14 mouse cellular contexts compared by ENCODE assay signal in the genomic region with DNA sequence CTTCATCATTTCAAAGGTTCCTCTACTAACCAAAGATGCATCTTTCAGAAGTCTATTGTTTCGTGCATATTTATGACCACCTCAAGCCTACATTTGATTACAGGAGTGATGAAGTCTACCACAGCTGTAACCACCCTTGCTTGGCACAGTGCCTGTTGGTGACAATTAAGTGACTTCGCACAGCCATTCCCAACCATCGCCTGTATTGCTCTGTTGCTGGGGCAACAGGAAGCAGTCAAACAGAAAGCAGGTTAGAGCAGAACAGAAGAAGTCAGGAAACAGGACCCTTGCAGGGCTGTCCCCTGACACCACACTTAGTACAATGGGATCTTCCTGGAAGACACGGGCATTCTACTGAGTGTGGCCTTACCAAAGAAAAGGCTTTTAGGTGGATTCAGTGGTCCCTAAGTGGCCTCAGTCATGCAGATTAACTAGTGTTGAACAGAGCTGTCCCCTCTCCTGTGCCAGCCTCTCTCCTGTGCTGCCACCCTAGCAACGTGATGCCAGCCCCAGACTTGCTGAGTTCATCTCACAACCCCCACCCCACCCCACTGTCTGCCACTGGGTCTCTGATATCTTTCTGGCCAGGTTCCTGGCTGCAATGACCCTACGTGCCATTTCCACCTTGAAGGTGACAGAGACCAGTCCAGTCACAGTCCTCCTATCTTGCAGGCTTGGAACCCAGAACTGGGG. TPM values are rescaled to one million over a fixed set of nuclear protein-coding genes. Genes with fewer than 3 reads are reported as not detected.
DNase-seq lines count a peak whose midpoint lies in the region; ATAC-seq and TF ChIP-seq lines count a peak whose summit lies in the region.
"Had no signal": no experiment of that assay in that cellular context is flagged by ENCODE, and none has a peak within 500 bp of the region (broad histone marks: within the 10 kb centered on the region; RNA-seq: fewer than 3 reads in every experiment).

No protein-coding gene starts in this region.

- ATAC-seq in hindbrain, embryonic 13.5 days (ENCODE audit: low FRiP score) = 0 out of 2 replicates have a peak, but pooled peaks have one; percentile 19
- ATAC-seq in hindbrain, embryonic 11.5 days (ENCODE audit: low FRiP score) = no peak
- 0 out of 2 replicates have a peak, but pooled peaks have one; percentile 20 for ATAC-seq in hindbrain, embryonic 15.5 days (ENCODE audit: low FRiP score, low read depth)
- no peak for ATAC-seq in cerebellum, adult (ENCODE audit: insufficient number of reproducible peaks, low FRiP score, low TSS enrichment)

- no peak overlapping the region for H3K9ac ChIP-seq in hindbrain, embryonic 13.5 days
- H3K9ac ChIP-seq in hindbrain, embryonic 11.5 days (ENCODE audit: low read depth, low read length) = no peak overlapping the region
- H3K9ac ChIP-seq in hindbrain, embryonic 15.5 days = no peak overlapping the region
- H3K9ac ChIP-seq: liver, embryonic 15.5 days had no signal

- no peak for DNase-seq in hindbrain, embryonic 11.5 days (ENCODE audit: low spot score)
- peak; percentile 71 for DNase-seq in 416B (ENCODE audit: low read depth)
- DNase-seq in urinary bladder, postnatal 10 days (ENCODE audit: low spot score) = no peak
- DNase-seq: cerebellum, adult 9-11 months; kidney, adult 18-20 months; right cerebral cortex, postnatal 14 days; thymus, postnatal 4 days had no signal

- no peak for TF ChIP-seq CTCF in bone marrow, adult 2 months (IDR thresholded peaks at IDR 0.05; ENCODE audit: control insufficient read depth, insufficient read depth, low read length)

- H3K4me2 ChIP-seq in hindbrain, embryonic 13.5 days = no peak overlapping the region
- no peak overlapping the region for H3K4me2 ChIP-seq in hindbrain, embryonic 11.5 days (replicated peaks; ENCODE audit: low read depth, low read length)
- H3K4me2 ChIP-seq in hindbrain, embryonic 15.5 days = no peak overlapping the region
- H3K4me2 ChIP-seq: heart, embryonic 13.5 days; liver, embryonic 15.5 days had no signal

- H3K36me3 ChIP-seq in hindbrain, embryonic 13.5 days = no peaks in the 10 kb centered on the region
- H3K36me3 ChIP-seq in hindbrain, embryonic 11.5 days (ENCODE audit: control insufficient read depth, insufficient read depth, low read length) = no peaks in the 10 kb centered on the region
- H3K36me3 ChIP-seq in hindbrain, embryonic 15.5 days = no peaks in the 10 kb centered on the region
- H3K36me3 ChIP-seq: heart, embryonic 13.5 days; liver, embryonic 15.5 days had no signal

- no peaks in the 10 kb centered on the region for H3K27me3 ChIP-seq in hindbrain, embryonic 13.5 days
- no peaks in the 10 kb centered on the region for H3K27me3 ChIP-seq in hindbrain, embryonic 11.5 days (ENCODE audit: control insufficient read depth, insufficient read depth, low read length)
- no peaks in the 10 kb centered on the region for H3K27me3 ChIP-seq in hindbrain, embryonic 15.5 days
- H3K27me3 ChIP-seq: heart, embryonic 13.5 days; liver, embryonic 15.5 days had no signal

- no peak for TF ChIP-seq POLR2A in bone marrow, adult 2 months (IDR thresholded peaks at IDR 0.05; ENCODE audit: borderline replicate concordance, control insufficient read depth, low read depth, low read length)

- H3K4me3 ChIP-seq in hindbrain, embryonic 13.5 days = no peak overlapping the region
- H3K4me3 ChIP-seq in hindbrain, embryonic 11.5 days (ENCODE audit: low read depth, low read length) = no peak overlapping the region
- no peak overlapping the region for H3K4me3 ChIP-seq in bone marrow, adult 2 months (replicated peaks; ENCODE audit: control insufficient read depth, low read depth, low read length)
- no peak overlapping the region for H3K4me3 ChIP-seq in hindbrain, embryonic 15.5 days
- H3K4me3 ChIP-seq: heart, embryonic 13.5 days; liver, embryonic 15.5 days had no signal

- WGBS in hindbrain, embryonic 13.5 days = 47% methylated on average over 6 of the region's 6 CpGs
- WGBS in hindbrain, embryonic 11.5 days = 60% methylated on average over 6 of the region's 6 CpGs
- WGBS in bone marrow, adult 2 months = 13% methylated on average over 6 of the region's 6 CpGs
- 42% methylated on average over 6 of the region's 6 CpGs for WGBS in hindbrain, embryonic 15.5 days

- H3K27ac ChIP-seq in hindbrain, embryonic 13.5 days = no peak overlapping the region
- no peak overlapping the region for H3K27ac ChIP-seq in hindbrain, embryonic 11.5 days (ENCODE audit: low read depth, low read length)
- H3K27ac ChIP-seq in bone marrow, adult 2 months (ENCODE audit: control insufficient read depth, insufficient read depth, low read depth, low read length, poor library complexity) = peak overlapping the region; percentile 35; the same call in 1 of the 2 replicates
- no peak overlapping the region for H3K27ac ChIP-seq in hindbrain, embryonic 15.5 days (replicated peaks)
- H3K27ac ChIP-seq: heart, embryonic 13.5 days; liver, embryonic 15.5 days had no signal

- H3K9me3 ChIP-seq in hindbrain, embryonic 13.5 days = no peaks in the 10 kb centered on the region
- no peaks in the 10 kb centered on the region for H3K9me3 ChIP-seq in hindbrain, embryonic 11.5 days (ENCODE audit: control insufficient read depth, low read length)
- H3K9me3 ChIP-seq in hindbrain, embryonic 15.5 days = no peaks in the 10 kb centered on the region
- H3K9me3 ChIP-seq: heart, embryonic 13.5 days; liver, embryonic 15.5 days had no signal

- peaks cover 40% of the 10 kb centered on the region for H3K4me1 ChIP-seq in hindbrain, embryonic 13.5 days (replicated peaks)
- H3K4me1 ChIP-seq in hindbrain, embryonic 11.5 days (replicated peaks; ENCODE audit: control insufficient read depth, insufficient read depth, low read length) = peaks cover 8% of the 10 kb centered on the region; the same call in 1 of the 2 replicates
- H3K4me1 ChIP-seq in bone marrow, adult 2 months (ENCODE audit: control insufficient read depth, insufficient read depth, low read length) = peaks cover 20% of the 10 kb centered on the region
- peaks cover 33% of the 10 kb centered on the region for H3K4me1 ChIP-seq in hindbrain, embryonic 15.5 days (replicated peaks)

RNA-seq across cellular contexts. Expression of gene Eps8l3, which starts 27.9 kb away (rescaled TPM):
- not detected in 2 replicates for polyA plus RNA-seq in hindbrain, embryonic 13.5 days (2015; fragmentation: Nextera tagmentation; extraction: Ambion mirVana)
- polyA plus RNA-seq in hindbrain, embryonic 11.5 days (2014; fragmentation: Nextera tagmentation; extraction: Ambion mirVana) = not detected in 2 replicates
- not detected in 2 replicates for polyA plus RNA-seq in bone marrow, adult 2 months (2011; ENCODE audit: insufficient read depth, insufficient read length, low replicate concordance, missing spikeins)
- polyA plus RNA-seq in hindbrain, embryonic 15.5 days (2015; fragmentation: Nextera tagmentation; extraction: Ambion mirVana) = 0.13 TPM in 1 of 2 replicates, not detected in the other
- polyA plus RNA-seq: embryonic facial prominence, embryonic 14.5 days; heart, embryonic 13.5 days; liver, embryonic 15.5 days had no signal

RNA-seq across cellular contexts. Expression of gene Gstm5, which starts 46.5 kb away (rescaled TPM):
- polyA plus RNA-seq in hindbrain, embryonic 13.5 days (2015; fragmentation: Nextera tagmentation; extraction: Ambion mirVana) = 230 and 243 TPM in 2 replicates
- polyA plus RNA-seq in hindbrain, embryonic 11.5 days (2014; fragmentation: Nextera tagmentation; extraction: Ambion mirVana) = 236 and 261 TPM in 2 replicates
- polyA plus RNA-seq in bone marrow, adult 2 months (2011; ENCODE audit: insufficient read depth, insufficient read length, low replicate concordance, missing spikeins) = 40.9 and 62.6 TPM in 2 replicates
- polyA plus RNA-seq in hindbrain, embryonic 15.5 days (2015; fragmentation: Nextera tagmentation; extraction: Ambion mirVana) = 248 and 252 TPM in 2 replicates

Comparison
In these comparisons a context has a peak if more than half of its experiments do, and no peak if none do; other contexts are left out.
1. ATAC-seq: peak in hindbrain, embryonic 13.5 days (single experiment) and hindbrain, embryonic 15.5 days (single experiment); none in hindbrain, embryonic 11.5 days (single experiment) and cerebellum, adult (single experiment).